Mouse (Mus musculus): Measurements from ENCODE around the gene Wdr27. TPM values are rescaled to one million over a fixed set of nuclear protein-coding genes. Genes with fewer than 3 reads are reported as not detected.
"Not testable (repeated sequence)": the region's sequence is repeated elsewhere in the genome, so short reads cannot be mapped to it uniquely, and the experiment has no call there.

The Wdr27 gene
- polyA plus RNA-seq, 1 experiment from 2014 or later: 8.2 TPM

GRCm38 (mm10) chr17:14895058-14895457 is 47.9 kb downstream of the Wdr27 start:
- not testable (repeated sequence) for H3K4me1 ChIP-seq; ATAC-seq (replicated peaks); H3K9me3 ChIP-seq; H3K27ac ChIP-seq; H3K4me2 ChIP-seq; H3K4me3 ChIP-seq; H3K9ac ChIP-seq; H3K27me3 ChIP-seq (replicated peaks); H3K36me3 ChIP-seq (replicated peaks)

GRCm38 (mm10) chr17:14886933-14887332 is 56.0 kb downstream of the Wdr27 start:
- H3K27me3 ChIP-seq (replicated peaks): no peaks in the 10 kb centered on the region
- H3K4me1 ChIP-seq: no peaks in the 10 kb centered on the region
- H3K36me3 ChIP-seq (replicated peaks): no peaks in the 10 kb centered on the region
- no peaks in the 10 kb centered on the region for H3K9me3 ChIP-seq
- ATAC-seq (replicated peaks): no peak
- H3K4me2 ChIP-seq: no peak overlapping the region
- no peak overlapping the region for H3K9ac ChIP-seq
- 67% methylated on average over 2 of the region's 2 CpGs for WGBS
- H3K4me3 ChIP-seq: no peak overlapping the region
- no peak overlapping the region for H3K27ac ChIP-seq

GRCm38 (mm10) chr17:14874656-14875204 is 68.2 kb downstream of the Wdr27 start:
- Histone ChIP-seq H3K9me3 (no peaks in the 10 kb centered on the region), H3K4me3 (no peak overlapping the region), H3K9ac (no peak overlapping the region), H3K27ac (no peak overlapping the region), H3K36me3 (replicated peaks) (no peaks in the 10 kb centered on the region), H3K4me1 (no peaks in the 10 kb centered on the region), H3K4me2 (no peak overlapping the region), H3K27me3 (replicated peaks) (no peaks in the 10 kb centered on the region)
- WGBS: 74% methylated on average over 2 of the region's 2 CpGs
- no peak for ATAC-seq (replicated peaks)

GRCm38 (mm10) chr17:14860220-14860619 is 82.7 kb downstream of the Wdr27 start:
- no peak overlapping the region for H3K27ac ChIP-seq
- H3K9me3 ChIP-seq: no peaks in the 10 kb centered on the region
- WGBS: 79% methylated on average over 1 of the region's 1 CpGs
- H3K27me3 ChIP-seq (replicated peaks): no peaks in the 10 kb centered on the region
- no peaks in the 10 kb centered on the region for H3K36me3 ChIP-seq (replicated peaks)
- no peak overlapping the region for H3K9ac ChIP-seq
- no peaks in the 10 kb centered on the region for H3K4me1 ChIP-seq
- no peak overlapping the region for H3K4me2 ChIP-seq
- no peak overlapping the region for H3K4me3 ChIP-seq
- ATAC-seq (replicated peaks): no peak

GRCm38 (mm10) chr17:14847709-14848108 is 95.2 kb downstream of the Wdr27 start:
- H3K36me3 ChIP-seq (replicated peaks): no peaks in the 10 kb centered on the region
- H3K4me1 ChIP-seq: no peaks in the 10 kb centered on the region
- no peak for ATAC-seq (replicated peaks)
- WGBS: 85% methylated on average over 3 of the region's 3 CpGs
- H3K4me3 ChIP-seq: no peak overlapping the region
- H3K4me2 ChIP-seq: no peak overlapping the region
- no peak overlapping the region for H3K27ac ChIP-seq
- H3K27me3 ChIP-seq (replicated peaks): no peaks in the 10 kb centered on the region
- no peak overlapping the region for H3K9ac ChIP-seq
- H3K9me3 ChIP-seq: no peaks in the 10 kb centered on the region

GRCm38 (mm10) chr17:14846880-14847279 is 96.1 kb downstream of the Wdr27 start:
- Histone ChIP-seq H3K9ac (no peak overlapping the region), H3K27me3 (replicated peaks) (no peaks in the 10 kb centered on the region), H3K27ac (no peak overlapping the region), H3K4me3 (no peak overlapping the region), H3K4me1 (no peaks in the 10 kb centered on the region), H3K36me3 (replicated peaks) (no peaks in the 10 kb centered on the region), H3K4me2 (no peak overlapping the region), H3K9me3 (no peaks in the 10 kb centered on the region)
- WGBS: 69% methylated on average over 5 of the region's 5 CpGs
- ATAC-seq (replicated peaks): no peak

GRCm38 (mm10) chr17:14826715-14827295 is 116.2 kb downstream of the Wdr27 start:
- ATAC-seq (replicated peaks): no peak
- H3K9me3 ChIP-seq: no peaks in the 10 kb centered on the region
- H3K4me1 ChIP-seq: no peaks in the 10 kb centered on the region
- no peak overlapping the region for H3K4me3 ChIP-seq
- H3K4me2 ChIP-seq: no peak overlapping the region
- no peak overlapping the region for H3K9ac ChIP-seq
- H3K27ac ChIP-seq: no peak overlapping the region
- WGBS: 24% methylated on average over 6 of the region's 6 CpGs
- H3K27me3 ChIP-seq (replicated peaks): no peaks in the 10 kb centered on the region
- no peaks in the 10 kb centered on the region for H3K36me3 ChIP-seq (replicated peaks)

GRCm38 (mm10) chr17:14824938-14825337 is 118.0 kb downstream of the Wdr27 start:
- ATAC-seq (replicated peaks): no peak
- H3K4me3 ChIP-seq: no peak overlapping the region
- H3K36me3 ChIP-seq (replicated peaks): no peaks in the 10 kb centered on the region
- no peaks in the 10 kb centered on the region for H3K4me1 ChIP-seq
- no peaks in the 10 kb centered on the region for H3K27me3 ChIP-seq (replicated peaks)
- H3K9me3 ChIP-seq: no peaks in the 10 kb centered on the region
- H3K9ac ChIP-seq: no peak overlapping the region
- no peak overlapping the region for H3K27ac ChIP-seq
- 65% methylated on average over 5 of the region's 5 CpGs for WGBS
- no peak overlapping the region for H3K4me2 ChIP-seq

GRCm38 (mm10) chr17:14817975-14818374 is 125.0 kb downstream of the Wdr27 start:
- ATAC-seq (replicated peaks): no peak
- WGBS: 79% methylated on average over 2 of the region's 2 CpGs

GRCm38 (mm10) chr17:14816107-14816506 is 126.9 kb downstream of the Wdr27 start:
- no peak overlapping the region for H3K27ac ChIP-seq
- no peaks in the 10 kb centered on the region for H3K36me3 ChIP-seq (replicated peaks)
- H3K27me3 ChIP-seq (replicated peaks): no peaks in the 10 kb centered on the region
- no peak overlapping the region for H3K4me2 ChIP-seq
- 81% methylated on average over 3 of the region's 3 CpGs for WGBS
- H3K9ac ChIP-seq: no peak overlapping the region
- H3K9me3 ChIP-seq: no peaks in the 10 kb centered on the region
- H3K4me3 ChIP-seq: no peak overlapping the region
- ATAC-seq (replicated peaks): no peak
- no peaks in the 10 kb centered on the region for H3K4me1 ChIP-seq

More at GRCm38 (mm10) chr17:14817975-14818374, 125.0 kb downstream of the Wdr27 start:
- Histone ChIP-seq H3K9me3 (no peaks in the 10 kb centered on the region), H3K27ac (no peak overlapping the region), H3K4me1 (no peaks in the 10 kb centered on the region), H3K27me3 (replicated peaks) (no peaks in the 10 kb centered on the region), H3K4me2 (no peak overlapping the region), H3K4me3 (no peak overlapping the region), H3K9ac (no peak overlapping the region), H3K36me3 (replicated peaks) (no peaks in the 10 kb centered on the region)

- H3K36me3 ChIP-seq (replicated peaks): no peaks in the 10 kb centered on the region
- no peaks in the 10 kb centered on the region for H3K9me3 ChIP-seq
- H3K27ac ChIP-seq: no peak overlapping the region
- WGBS: 68% methylated on average over 5 of the region's 5 CpGs
- H3K9ac ChIP-seq: no peak overlapping the region
- H3K27me3 ChIP-seq (replicated peaks): no peaks in the 10 kb centered on the region
- H3K4me2 ChIP-seq: no peak overlapping the region
- no peak for ATAC-seq (replicated peaks)
- no peak overlapping the region for H3K4me3 ChIP-seq
- no peaks in the 10 kb centered on the region for H3K4me1 ChIP-seq
These were observed 127.7 kb downstream of the Wdr27 start for GRCm38 (mm10) chr17:14815304-14815703.

- Histone ChIP-seq H3K27ac (no peak overlapping the region), H3K4me3 (no peak overlapping the region), H3K27me3 (replicated peaks) (no peaks in the 10 kb centered on the region), H3K9me3 (no peaks in the 10 kb centered on the region), H3K4me1 (no peaks in the 10 kb centered on the region), H3K9ac (no peak overlapping the region), H3K4me2 (no peak overlapping the region), H3K36me3 (replicated peaks) (no peaks in the 10 kb centered on the region)
- WGBS: 90% methylated on average over 6 of the region's 6 CpGs
- no peak for ATAC-seq (replicated peaks)
These were observed 130.3 kb downstream of the Wdr27 start for GRCm38 (mm10) chr17:14812631-14813030.

GRCm38 (mm10) chr17:14812033-14812432 is 130.9 kb downstream of the Wdr27 start:
- H3K27ac ChIP-seq: no peak overlapping the region
- WGBS: 89% methylated on average over 8 of the region's 8 CpGs
- no peak overlapping the region for H3K4me3 ChIP-seq
- H3K9ac ChIP-seq: no peak overlapping the region
- no peak overlapping the region for H3K4me2 ChIP-seq
- ATAC-seq (replicated peaks): no peak
- H3K36me3 ChIP-seq (replicated peaks): no peaks in the 10 kb centered on the region
- no peaks in the 10 kb centered on the region for H3K9me3 ChIP-seq
- no peaks in the 10 kb centered on the region for H3K27me3 ChIP-seq (replicated peaks)
- H3K4me1 ChIP-seq: no peaks in the 10 kb centered on the region

Measured in midbrain, embryonic 15.5 days (tissue).